Mouse (Mus musculus): ENCODE measurements around the gene Klk11.

- no peak for TF ChIP-seq CTCF (IDR thresholded peaks at IDR 0.05; ENCODE audit: low read depth, low read length)
- TF ChIP-seq POLR2A (IDR thresholded peaks at IDR 0.05; ENCODE audit: extremely low read depth, insufficient read depth, low read length), result no peak
Observed at GRCm38 (mm10) chr7:43766484-43766883, 7.9 kb upstream of the Klk11 start.

Measured in liver, adult 2 months (tissue).